Mouse (Mus musculus) retina, postnatal 1 day (tissue): ENCODE results near the gene Hddc3.

Experiments
- DNase-seq: peaks from one replicate; pipeline ENCODE4 v3.0.0-alpha.2; 2012

The Hddc3 gene

DNA sequence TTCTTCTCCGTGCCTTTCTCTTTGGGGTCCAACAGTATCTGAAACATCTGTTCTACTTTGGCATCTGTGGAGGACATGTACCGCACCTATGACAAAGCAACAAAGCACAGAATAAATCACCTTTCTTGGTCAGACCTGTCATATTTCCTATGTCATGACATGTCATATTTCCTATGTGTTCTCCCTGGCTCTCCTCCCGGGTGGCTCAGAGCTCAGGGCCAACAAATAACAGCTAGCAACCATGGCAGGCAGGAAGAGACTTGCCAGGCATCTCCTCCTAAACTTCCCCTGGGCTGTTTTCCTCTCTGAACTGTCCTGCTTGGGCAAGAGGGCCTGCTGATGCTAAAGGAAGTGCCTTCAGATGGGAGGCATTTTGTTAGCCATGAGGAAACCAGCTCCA lies 6.0 kb upstream of the Hddc3 start:
- no peak for DNase-seq

DNA sequence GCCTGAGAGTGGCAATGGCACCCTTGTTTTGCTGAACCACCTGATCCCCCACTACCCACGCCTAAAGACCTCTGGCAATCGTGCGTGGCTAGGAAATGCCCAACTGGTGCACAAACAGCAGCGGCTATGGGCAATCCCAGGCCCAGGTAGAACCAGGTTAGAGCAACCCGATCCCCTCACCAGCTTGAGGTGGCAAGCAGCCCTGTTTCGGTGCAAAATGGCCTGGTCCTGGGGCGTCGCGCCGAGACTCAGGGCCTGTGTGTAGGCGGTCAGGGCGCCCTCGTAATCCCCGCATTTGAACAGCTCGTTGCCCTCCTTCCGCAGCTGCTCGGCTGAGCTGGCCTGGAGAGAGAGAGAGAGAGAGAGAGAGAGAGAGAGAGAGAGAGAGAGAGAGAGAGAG lies 3.5 kb upstream of the Hddc3 start:
- DNase-seq = peak; percentile 78

GRCm38 (mm10) chr7:80339793-80340628 lies 2.9 kb upstream of the Hddc3 start:
- DNase-seq = peak; percentile 98

- peak; percentile 87 for DNase-seq
These were observed 2.1 kb upstream of the Hddc3 start, which contains the start of gene Unc45a for GRCm38 (mm10) chr7:80340793-80341192. Gene Unc45a (minus strand): TSS chr7:80341005.

GRCm38 (mm10) chr7:80341793-80342192 lies 1.1 kb upstream of the Hddc3 start:
- DNase-seq = peak; percentile 22

DNA sequence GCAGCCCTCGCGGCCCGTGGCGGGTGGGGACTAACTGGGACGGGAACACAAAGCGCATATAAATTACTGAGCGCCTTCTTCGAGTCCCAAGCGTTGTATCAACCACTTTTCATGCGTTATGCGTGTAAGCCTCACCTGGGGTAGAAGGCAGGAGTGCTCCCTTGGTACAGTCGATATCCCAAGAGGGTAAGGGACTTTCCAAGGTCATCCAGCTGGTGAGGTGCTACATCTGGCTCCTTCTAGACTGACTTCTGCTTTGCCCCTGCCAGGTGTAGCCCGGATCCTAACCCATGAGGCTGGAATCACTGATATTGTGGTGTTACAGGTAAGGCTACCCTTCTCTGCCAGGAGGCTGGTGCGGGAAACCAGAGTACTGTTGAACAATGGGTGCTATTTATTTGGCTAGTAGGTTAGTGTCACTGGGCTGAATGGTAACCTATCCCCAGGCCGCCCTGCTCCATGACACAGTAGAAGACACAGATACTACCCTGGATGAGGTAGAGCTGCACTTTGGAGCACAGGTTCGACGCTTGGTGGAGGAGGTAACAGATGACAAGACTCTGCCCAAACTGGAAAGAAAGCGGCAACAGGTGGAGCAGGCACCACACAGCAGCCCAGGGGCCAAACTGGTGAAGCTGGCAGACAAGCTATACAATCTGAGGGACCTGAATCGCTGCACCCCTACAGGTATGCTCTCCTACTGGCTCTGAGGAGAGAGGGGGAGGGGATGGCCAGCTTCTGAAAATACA lies 540 bp downstream of the Hddc3 start:
- DNase-seq = no peak

DNA sequence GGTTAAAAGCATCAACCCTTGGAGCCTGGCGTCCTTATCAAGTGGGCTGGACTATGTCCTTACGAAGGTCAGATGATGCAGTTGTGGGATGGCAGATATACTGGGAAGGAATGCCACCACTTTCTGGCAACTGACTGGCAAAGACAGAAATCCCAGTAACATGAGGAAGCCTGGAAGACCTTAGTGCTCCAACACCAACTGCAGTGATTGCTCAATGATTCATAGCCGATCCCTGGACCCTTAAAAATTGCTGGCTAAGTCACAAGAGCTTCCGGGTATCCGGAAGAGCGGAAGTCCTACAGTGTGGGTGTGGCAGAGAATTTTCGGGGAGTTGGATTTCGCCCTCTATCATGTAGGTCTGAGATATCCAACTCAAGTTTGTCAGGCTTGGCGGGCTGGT lies 3.3 kb downstream of the Hddc3 start:
- DNase-seq = no peak

DNA sequence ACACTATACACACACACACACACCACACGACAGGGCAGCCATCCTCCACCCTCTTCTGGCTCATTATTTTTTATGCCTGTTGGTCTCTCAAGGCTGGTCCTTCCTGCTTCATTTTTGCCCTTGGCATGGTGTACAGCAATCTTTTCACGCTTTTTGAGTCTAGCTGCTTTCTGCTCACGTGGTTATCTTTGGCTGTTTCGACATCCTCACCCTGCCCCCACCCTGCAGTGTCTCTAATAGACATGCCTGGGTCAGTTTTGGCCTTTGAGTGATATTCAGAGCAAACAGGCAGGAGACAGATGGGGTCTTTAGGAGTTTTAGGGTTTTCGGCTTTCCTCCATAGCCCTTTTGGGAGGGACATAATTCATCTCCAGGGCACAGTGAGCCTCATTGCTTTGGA lies 3.9 kb downstream of the Hddc3 start:
- DNase-seq = peak; percentile 39

DNA sequence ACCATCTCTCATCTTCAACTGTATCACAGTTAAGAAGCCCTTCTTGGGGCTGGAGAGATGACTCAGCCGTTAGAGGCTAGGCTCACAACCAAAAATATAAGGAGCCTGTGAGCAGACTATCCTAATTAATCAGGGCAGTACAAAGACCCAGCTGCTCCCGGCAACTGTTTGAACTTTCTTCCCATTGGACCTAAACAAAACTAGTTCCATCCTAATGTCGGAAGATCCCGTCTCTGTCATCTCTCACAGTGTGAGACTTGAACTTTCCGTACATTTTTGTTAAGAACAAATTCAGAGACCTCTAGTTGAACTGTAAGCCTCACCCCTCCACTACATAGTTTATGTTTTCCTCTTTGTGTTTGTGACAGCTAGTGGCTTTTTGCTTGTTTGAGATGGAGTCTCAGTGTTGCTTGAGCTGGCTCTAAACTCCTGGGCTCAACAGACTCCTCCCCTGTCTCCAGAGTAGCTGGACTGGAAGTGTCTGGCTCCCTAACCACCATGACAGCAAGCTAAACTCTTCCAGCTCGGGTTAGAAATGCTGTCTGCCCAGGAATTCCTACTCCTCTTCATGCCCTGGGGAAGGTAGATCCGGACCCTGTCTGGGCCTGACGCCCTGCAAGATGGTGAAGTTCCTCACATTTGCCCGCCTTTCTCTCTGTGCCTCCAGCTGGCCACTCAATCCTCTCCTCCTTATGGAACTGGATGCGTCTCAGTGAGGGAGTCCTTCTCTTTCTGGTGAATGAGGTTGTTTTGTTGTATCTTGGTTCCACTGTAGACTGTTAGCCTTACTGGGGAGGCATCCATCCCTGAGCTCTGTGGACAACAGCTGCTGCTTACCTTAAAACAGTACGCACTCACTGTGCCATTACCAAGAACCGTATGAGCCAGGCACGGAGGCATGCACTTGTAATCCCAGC lies 5.0 kb downstream of the Hddc3 start:
- DNase-seq = no peak

GRCm38 (mm10) chr7:80350808-80351207 lies 7.9 kb downstream of the Hddc3 start:
- DNase-seq = no peak

GRCm38 (mm10) chr7:80352920-80353319 lies 10.0 kb downstream of the Hddc3 start:
- no peak for DNase-seq

GRCm38 (mm10) chr7:80356351-80356750 lies 13.4 kb downstream of the Hddc3 start:
- peak; percentile 64 for DNase-seq

DNA sequence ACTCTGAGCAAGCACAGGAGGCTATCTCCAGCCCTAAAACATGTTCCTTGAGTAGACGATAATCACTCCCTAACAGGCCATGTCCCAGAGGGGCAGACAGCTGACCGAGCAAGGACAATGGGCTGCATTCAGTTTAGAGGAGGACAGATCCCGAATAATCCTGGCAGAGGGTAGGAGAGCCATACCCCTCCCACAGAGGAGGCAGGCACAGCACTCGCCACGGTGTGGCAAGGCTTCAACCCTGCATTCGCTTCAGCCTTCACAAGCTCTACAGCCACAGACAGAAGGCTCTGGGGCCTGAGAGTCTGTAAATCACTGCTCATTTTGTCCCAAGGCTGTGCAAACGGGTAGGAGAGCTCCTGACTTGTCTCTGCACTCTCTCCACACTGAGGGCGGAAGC lies 14.3 kb downstream of the Hddc3 start:
- peak; percentile 95 for DNase-seq

DNA sequence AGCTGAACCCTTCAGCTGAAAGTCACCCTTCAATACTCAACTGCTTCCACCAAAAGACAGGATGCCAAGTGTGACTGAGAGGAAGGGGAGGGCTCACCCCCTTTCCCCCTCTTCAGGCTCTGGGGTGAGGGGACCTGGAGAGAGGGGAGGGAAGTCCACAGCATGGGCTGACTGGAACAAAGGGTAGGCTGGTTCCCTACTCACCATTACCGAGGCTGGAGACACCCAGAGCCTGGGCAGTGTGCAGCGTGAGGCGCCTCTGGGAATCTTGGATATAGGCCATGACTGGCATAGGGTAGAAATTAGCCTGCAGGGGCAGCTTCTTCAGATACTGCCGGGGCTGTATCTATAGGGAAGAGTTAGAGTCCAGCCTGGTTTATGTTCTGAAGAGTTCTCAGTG lies 15.1 kb downstream of the Hddc3 start:
- DNase-seq = peak; percentile 64

GRCm38 (mm10) chr7:80360435-80360834 lies 17.5 kb downstream of the Hddc3 start:
- no peak for DNase-seq

GRCm38 (mm10) chr7:80365759-80366158 lies 22.9 kb downstream of the Hddc3 start:
- DNase-seq = no peak

GRCm38 (mm10) chr7:80367232-80367631 lies 24.3 kb downstream of the Hddc3 start:
- DNase-seq = no peak

- no peak for DNase-seq
These were observed 25.1 kb downstream of the Hddc3 start for GRCm38 (mm10) chr7:80368009-80368408.

GRCm38 (mm10) chr7:80368635-80369421 lies 25.9 kb downstream of the Hddc3 start:
- DNase-seq = no peak

DNA sequence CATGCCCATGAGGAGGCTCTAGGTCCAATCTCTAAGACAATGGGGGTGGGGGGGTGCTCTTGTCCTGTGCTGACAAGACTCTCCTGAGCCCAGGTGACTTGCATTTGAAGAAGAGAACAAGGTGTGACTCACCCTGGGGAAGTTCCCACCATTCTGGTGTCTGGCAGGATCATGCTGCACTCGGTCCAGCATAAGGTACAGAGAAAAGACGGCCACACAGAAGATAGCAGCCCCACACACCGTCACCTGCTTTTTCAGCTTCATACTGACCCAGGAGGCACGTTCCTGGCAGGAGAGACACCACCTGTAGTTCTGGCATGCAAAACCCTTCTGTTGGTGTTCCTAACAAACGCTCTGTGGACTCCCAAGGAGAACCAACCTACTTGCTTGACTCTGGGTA lies 26.6 kb downstream of the Hddc3 start:
- DNase-seq = no peak

GRCm38 (mm10) chr7:80369967-80370431 lies 27.1 kb downstream of the Hddc3 start:
- DNase-seq = no peak

- DNase-seq = peak; percentile 91
These were observed 27.7 kb downstream of the Hddc3 start for GRCm38 (mm10) chr7:80370649-80371040.
